Mouse (Mus musculus): Measurements from ENCODE around the gene Mapk11.

- no peak for TF ChIP-seq POLR2A (IDR thresholded peaks at IDR 0.05; ENCODE audit: borderline replicate concordance, low read depth, low read length)
- TF ChIP-seq CTCF (IDR thresholded peaks at IDR 0.05; ENCODE audit: low read depth, low read length): no peak
These were observed 35.5 kb upstream of the Mapk11 start for GRCm38 (mm10) chr15:89184937-89185227.

Measured in bone marrow macrophage, adult 2 months (primary cell).